Mouse (Mus musculus) left cerebral cortex, postnatal 25 days (tissue): ENCODE data around the gene Gnb3. TPM values are rescaled to one million over a fixed set of nuclear protein-coding genes. Genes with fewer than 3 reads are reported as not detected.

Source experiments
- DNase-seq, 2 experiments: peaks; one replicate each; pipeline ENCODE4 v3.0.0; 2022; ENCODE audit warnings: low spot score in 2 of 2, mixed read lengths in 1 of 2
- intact Hi-C: fragments of 180-260 bp; cut with DNase I; formaldehyde crosslinking; loops from one replicate; pipeline ENCODE4 v1.15.1; 2025
- total RNA-seq, 2 experiments: library from RNA; stranded (reverse); gene quantifications; 2 replicates each; pipeline ENCODE4 v1.2.3; 2021

Gnb3 gene
- total RNA-seq = under 1 TPM in 1 of 2 experiments, not detected in 1; 0.18 TPM

GRCm38 (mm10) chr6:124840241-124841167 lies at the start of gene Gnb3:
Gnb3 (minus strand) TSS chr6:124840275.
- intact Hi-C loops = no loop called here
- no peak for DNase-seq

DNA sequence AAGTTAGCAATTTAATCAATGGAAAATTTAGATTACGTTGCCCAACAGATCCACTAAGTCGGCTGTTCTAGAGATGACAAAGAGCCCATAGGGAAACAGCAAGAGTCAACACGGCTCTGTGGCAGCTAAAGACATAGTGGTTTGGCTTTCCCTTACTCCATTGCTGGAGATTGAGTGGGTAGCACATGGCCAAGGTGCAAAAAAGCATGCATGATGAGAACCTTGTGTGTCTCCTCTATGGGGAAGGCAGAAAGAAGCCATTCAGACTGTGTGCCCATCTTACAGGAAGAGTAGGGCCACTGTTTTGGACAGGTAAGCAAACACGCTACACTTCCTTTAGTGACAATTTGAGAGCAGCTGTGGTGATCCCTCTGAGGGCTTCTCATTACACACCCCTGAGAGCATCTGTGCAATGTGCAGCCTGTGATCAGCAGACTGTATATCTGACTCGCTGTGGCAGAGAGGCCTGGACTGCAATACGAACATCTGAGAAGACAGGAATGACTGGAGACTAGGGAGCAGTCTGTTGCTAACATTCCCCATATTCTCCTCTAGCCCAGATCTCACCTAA lies 48.6 kb upstream of the Gnb3 start:
- intact Hi-C loops = no loop called here
- no peak for DNase-seq

DNA sequence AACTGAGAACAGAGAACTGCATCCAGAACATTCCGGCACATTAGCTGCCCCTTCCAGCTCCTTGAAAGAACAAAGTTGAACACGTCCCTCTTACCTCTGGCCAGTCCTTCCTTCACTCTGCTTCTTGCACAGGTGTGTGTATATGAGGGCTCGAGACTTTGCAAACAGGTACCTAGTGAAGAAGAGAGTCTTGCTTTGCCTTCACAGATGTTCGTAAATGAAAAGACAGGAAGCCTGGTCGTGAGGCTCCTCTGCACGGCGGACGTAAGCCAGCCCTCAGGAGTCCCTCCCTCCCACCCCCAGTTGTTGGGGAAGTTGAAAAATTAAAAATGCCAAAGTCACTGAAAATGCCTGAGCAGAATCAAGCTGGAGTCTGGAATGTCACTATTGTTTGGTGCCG lies 47.9 kb upstream of the Gnb3 start, which contains the start of gene Cd4:
Cd4 (minus strand) TSS at position 236 of the 400 bp plus-strand sequence.
- intact Hi-C loops = no loop called here
- DNase-seq = no peak

DNA sequence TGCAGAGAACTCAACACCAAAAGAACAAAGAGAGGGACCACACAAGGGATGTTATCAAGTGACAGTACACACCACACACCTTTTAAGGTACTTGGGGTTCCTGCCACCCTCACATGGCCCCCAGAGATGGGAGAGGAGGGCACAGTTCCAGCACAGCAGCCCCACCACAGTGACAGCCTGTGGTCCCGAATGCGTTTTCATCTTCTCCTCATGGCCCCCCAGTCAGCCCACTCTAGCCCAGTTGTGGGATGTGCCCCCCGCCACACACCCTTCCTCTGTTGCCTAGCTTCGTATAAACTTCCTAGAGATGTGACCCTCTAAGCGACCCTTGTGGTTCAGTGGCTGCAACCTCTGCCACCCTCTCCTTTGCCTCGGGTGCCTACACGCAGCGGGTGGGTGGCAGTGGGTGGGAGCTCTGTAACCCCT lies 45.9 kb upstream of the Gnb3 start:
- intact Hi-C loops = no loop called here

GRCm38 (mm10) chr6:124884714-124885500 lies 44.8 kb upstream of the Gnb3 start:
- intact Hi-C loops = no loop called here
- no peak for DNase-seq

More for the DNA sequence above, 45.9 kb upstream of the Gnb3 start:
- no peak for DNase-seq

- DNase-seq = no peak
- intact Hi-C loops = no loop called here
These were observed 43.3 kb upstream of the Gnb3 start for GRCm38 (mm10) chr6:124883351-124883750.

DNA sequence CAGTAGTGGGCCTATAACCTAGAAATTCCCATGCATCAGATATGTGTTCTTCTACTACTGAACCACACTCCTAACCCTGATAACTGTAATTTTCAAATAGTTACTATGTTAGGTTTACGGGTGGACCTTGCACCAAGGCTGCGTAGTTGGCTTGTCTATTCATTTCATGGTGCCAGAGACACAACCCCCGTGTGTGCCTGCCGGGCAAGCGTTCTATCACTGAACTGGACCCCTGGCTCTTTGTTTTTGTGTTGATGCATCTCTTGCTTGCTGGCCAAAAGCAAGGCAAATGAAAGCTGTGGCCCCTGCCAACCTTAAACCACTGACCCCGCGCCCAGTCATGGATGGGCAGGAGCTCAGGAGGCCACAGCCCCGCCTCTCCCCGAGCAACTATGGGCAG lies 41.7 kb upstream of the Gnb3 start:
- no peak for DNase-seq
- intact Hi-C loops = no loop called here

DNA sequence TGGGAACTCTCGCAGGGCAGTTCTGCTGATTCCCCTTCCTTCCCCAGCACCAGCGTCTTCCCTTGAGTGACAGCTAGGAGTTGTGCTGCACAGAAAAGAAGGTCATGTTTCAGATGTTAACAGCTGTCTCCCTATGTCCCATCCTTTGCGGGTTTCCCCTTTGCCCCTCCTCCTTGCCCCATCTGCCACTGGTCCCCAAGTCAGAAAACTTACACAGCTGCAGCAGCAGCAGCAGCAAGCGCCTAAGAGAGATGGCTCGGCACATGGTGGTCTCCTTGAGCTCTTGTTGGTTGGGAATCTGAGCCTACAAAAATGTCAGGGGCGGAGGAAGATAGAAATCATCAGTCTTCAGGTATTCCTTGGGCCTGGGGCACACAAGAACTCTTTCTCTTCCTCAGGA lies 39.3 kb upstream of the Gnb3 start:
- intact Hi-C loops = no loop called here
- DNase-seq = no peak

- intact Hi-C loops = no loop called here
- DNase-seq = no peak
These were observed 34.3 kb upstream of the Gnb3 start for GRCm38 (mm10) chr6:124874348-124874747.

DNA sequence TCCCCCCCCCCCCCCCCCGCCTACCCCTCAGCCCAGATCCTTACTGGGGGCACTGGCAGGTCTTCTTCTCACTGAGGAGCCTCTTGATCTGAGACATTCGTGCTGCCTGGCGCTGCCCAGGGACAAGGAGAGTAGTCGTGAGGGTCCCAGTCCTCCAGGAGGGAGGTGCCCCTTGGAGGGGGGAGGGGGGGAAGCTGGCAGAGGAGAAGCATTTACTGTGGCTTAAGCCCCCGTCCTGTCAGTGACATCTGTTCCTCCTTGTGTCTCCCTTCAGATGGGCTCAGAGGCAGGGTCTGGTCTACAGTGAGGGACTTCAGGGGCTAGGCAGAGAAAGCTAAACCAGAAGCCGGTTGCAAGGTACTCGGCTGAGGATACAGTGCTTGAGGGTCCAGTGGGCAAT lies 26.5 kb upstream of the Gnb3 start:
- DNase-seq = no peak
- intact Hi-C loops = no loop called here

GRCm38 (mm10) chr6:124865766-124866362 lies 25.8 kb upstream of the Gnb3 start:
- DNase-seq = no peak
- intact Hi-C loops = no loop called here

DNA sequence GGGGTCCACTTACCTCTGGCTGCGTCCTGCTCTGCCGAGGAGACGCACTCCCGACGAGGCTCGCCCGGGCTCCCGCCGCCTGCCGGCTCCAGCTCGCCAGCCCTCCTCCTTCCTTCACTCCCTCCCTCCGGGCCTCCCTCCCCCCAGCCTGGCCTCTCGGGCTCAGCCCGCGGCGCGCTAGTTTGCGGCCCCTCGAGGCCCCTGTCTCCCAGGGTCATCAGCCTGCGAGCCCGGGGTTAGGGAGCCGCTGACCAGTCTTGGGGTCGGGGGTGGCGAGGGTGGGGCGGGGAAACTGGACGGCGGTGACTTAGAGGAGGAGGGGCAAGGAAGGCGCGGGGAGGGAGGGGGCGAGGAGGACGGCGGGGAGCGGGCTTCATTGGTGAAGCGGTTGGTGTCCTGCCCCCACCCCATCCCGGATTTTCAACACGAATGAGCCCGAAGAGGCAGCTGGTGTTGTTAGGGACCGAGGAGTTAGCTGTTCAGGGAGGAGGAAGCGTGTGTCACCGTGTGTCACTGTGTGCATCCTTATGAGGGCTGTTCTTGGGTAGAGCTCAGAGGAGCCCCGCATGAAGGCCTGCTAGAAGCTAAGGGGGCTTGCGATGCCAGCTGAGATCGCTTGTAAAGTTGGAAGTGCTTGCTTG lies 23.7 kb upstream of the Gnb3 start, which contains the start of gene Gpr162:
Gpr162 (minus strand) TSS at position 326 of the 641 bp plus-strand sequence.
- intact Hi-C loops = loop anchor here (1.0 kb wide), 1 partner anchor 41 kb away; no protein-coding TSS in a partner anchor
- peak; percentile 65 to 84 for DNase-seq

DNA sequence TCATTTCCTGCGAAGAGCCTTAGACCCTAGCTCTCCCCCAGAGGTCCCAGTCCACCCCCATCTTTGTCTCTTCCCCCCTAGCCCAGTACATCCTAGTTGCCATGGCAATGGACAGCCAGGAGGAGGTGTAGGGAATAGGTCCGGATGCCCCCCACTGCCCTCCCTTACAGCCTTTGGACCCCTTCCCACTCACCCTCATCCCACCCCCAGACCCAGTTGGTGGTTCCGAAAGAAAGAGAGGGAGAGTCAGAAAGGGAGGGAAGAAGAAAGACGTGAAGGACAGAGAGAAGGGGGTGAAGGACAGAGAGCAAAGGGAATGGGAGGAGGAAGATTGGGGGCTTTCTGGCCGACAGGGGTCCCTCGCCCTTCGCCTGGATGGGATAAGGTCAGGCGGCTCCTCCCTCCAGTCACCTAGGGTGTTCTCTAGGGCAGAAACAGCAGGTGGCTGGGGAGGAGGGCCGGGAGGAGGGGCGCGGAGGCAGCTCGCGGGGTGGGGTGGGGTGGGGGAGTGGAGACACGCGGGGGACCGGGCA lies 23.1 kb upstream of the Gnb3 start:
- DNase-seq = peak; percentile 20 to 37
- intact Hi-C loops = loop anchor here (1.0 kb wide), 1 partner anchor 41 kb away; no protein-coding TSS in a partner anchor

- intact Hi-C loops = loop anchor here (1.0 kb wide), 2 partner anchors 42 to 69 kb away; partner anchors contain the start of gene Mlf2
- peak; percentile 35 to 74 for DNase-seq
These were observed 22.5 kb upstream of the Gnb3 start for GRCm38 (mm10) chr6:124862406-124863124.

DNA sequence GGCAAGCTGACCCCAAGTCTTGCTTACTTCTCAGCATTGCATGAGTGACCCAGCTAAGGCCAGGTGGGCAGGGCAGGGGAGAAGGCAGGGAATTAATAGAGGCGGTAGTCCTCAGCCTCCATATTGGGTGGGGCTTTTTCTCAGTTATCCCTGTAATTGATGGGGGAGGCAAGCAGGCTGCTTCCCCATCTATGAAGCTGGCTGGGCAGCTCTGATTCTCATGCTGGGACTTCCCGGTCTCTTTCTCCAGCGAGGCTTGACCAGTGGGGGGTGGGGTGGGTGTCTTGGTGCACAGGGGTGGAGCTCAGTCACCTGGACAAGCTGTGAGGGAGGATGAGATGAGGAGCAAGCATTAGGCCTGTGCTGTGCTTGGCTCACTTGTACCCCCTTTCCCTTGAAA lies 21.7 kb upstream of the Gnb3 start:
- no peak for DNase-seq
- intact Hi-C loops = loop anchor here (1.0 kb wide), 1 partner anchor 69 kb away; the partner anchor contains the start of gene Mlf2

DNA sequence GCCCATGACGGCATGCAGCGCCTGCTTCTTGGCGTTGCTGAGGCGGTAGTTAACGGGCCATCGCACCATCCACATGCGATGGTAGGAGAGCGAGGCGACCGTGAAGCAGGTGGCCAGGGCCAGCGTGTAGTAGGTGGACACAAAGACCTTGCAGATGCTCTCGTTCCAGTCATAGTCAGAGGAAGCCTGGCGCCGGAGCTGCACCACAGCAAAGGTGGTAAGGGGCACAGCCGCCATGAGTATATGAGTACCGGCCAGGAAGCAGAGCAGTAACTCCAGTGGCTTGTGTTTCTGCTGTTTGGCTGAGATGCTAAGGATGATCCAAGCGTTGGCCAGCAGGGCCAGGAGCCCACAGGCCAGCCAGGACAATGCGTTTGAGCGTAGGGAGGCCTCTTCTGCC lies 21.2 kb upstream of the Gnb3 start:
- peak; percentile 31 to 40 for DNase-seq
- intact Hi-C loops = no loop called here

DNA sequence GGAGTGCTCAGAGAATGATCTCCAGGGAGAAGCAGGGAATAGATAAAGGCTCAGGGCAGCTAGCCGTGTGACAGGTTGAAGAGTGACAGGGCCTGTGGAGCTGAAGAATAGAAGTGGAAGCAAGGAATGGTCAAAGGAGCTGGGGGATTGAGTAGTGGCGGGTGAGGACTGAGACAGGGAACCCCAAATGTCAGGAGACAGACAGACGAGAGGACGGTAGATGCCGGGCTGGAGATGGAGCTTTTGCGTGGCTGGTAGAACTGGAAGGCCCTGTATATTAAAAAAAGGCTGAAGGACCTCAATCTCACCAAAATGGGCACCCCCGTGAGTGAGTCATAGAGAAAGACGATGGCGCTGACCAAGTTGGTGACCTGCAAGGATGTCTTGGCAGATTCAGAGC lies 20.4 kb upstream of the Gnb3 start:
- DNase-seq = peak in 1 of 2 experiments; percentile 23
- intact Hi-C loops = loop anchor here (1.0 kb wide), 1 partner anchor 57 kb away; no protein-coding TSS in a partner anchor

GRCm38 (mm10) chr6:124859725-124860124 lies 19.6 kb upstream of the Gnb3 start:
- DNase-seq = peak; percentile 88 to 91
- intact Hi-C loops = loop anchor here (1.0 to 5.0 kb wide), 2 partner anchors 58 to 223 kb away; no protein-coding TSS in a partner anchor
